Mouse (Mus musculus) liver, embryonic 14.5 days (tissue): ENCODE data around the gene Gcc1. TPM values are rescaled to one million over a fixed set of nuclear protein-coding genes. Genes with fewer than 3 reads are reported as not detected.

ENCODE experiments used
- ATAC-seq: fragments of 200-750 bp; cut with Nextera tagmentation; 2 replicates; pipeline ENCODE4 v1.8.0; 2017; ENCODE audit warnings: moderate number of reproducible peaks, mild to moderate bottlenecking, moderate library complexity; ENCODE audit not compliant: insufficient read depth
- DNase-seq, 3 experiments: peaks; one replicate each; pipeline ENCODE4 v3.0.0-alpha.2; 2012 to 2013; ENCODE audit warnings: low read depth in 3 of 3, low spot score in 3 of 3
- H3K27ac ChIP-seq: fragments of 300-500 bp; sonication (generic); 2 replicates; pipeline ENCODE4 v1.5.1; 2014; ENCODE audit warnings: moderate library complexity, mild to moderate bottlenecking, control low read depth, inconsistent platforms
- H3K27me3 ChIP-seq: fragments of 300-500 bp; sonication (generic); 2 replicates; pipeline ENCODE4 v1.6.1; 2014; ENCODE audit warnings: mild to moderate bottlenecking, low read length, moderate library complexity; ENCODE audit not compliant: control insufficient read depth, insufficient read depth
- H3K36me3 ChIP-seq: fragments of 300-500 bp; sonication (generic); replicated peaks from 2 replicates; pipeline ENCODE4 v1.6.1; 2014; ENCODE audit warnings: low read depth; ENCODE audit not compliant: control insufficient read depth, insufficient read depth
- H3K4me1 ChIP-seq, 2 experiments: fragments of 200-500 bp in 1 of 2; fragments of 300-500 bp in 1 of 2; sonication (generic) in 1 of 2; replicated peaks; 2 replicates each; pipeline ENCODE4 v1.6.1; 2012 to 2014; ENCODE audit warnings: antibody characterized with exemption in 1 of 2, inconsistent platforms in 1 of 2, low read length in 1 of 2; ENCODE audit not compliant: control insufficient read depth in 2 of 2, insufficient read depth in 2 of 2
- H3K4me2 ChIP-seq: fragments of 300-500 bp; sonication (generic); 2 replicates; pipeline ENCODE4 v1.6.1; 2014; ENCODE audit warnings: low read depth, mild to moderate bottlenecking, control low read depth, moderate library complexity
- H3K4me3 ChIP-seq, 2 experiments: fragments of 200-500 bp in 1 of 2; fragments of 300-500 bp in 1 of 2; sonication (generic) in 1 of 2; 2 replicates each; pipeline ENCODE4 v1.5.1; 2012 to 2014; ENCODE audit warnings: low read depth in 2 of 2, low read length in 2 of 2, mild to moderate bottlenecking in 2 of 2, control low read depth in 1 of 2, inconsistent platforms in 1 of 2, moderate library complexity in 1 of 2; ENCODE audit not compliant: insufficient read depth in 1 of 2
- H3K9ac ChIP-seq: fragments of 300-500 bp; sonication (generic); replicated peaks from 2 replicates; pipeline ENCODE4 v1.6.1; 2014; ENCODE audit warnings: mild to moderate bottlenecking, control low read depth, moderate library complexity
- H3K9me3 ChIP-seq: fragments of 300-500 bp; sonication (generic); 2 replicates; pipeline ENCODE4 v1.6.1; 2016; ENCODE audit warnings: low read length, mixed read lengths; ENCODE audit not compliant: control insufficient read depth
- CTCF ChIP-seq: IDR thresholded peaks from 2 replicates; pipeline ENCODE4 v1.5.1; 2016; ENCODE audit warnings: antibody characterized with exemption, low read depth, control low read depth
- EP300 ChIP-seq: IDR thresholded peaks from 2 replicates; pipeline ENCODE4 v1.6.1; 2016; ENCODE audit warnings: antibody characterized with exemption, low read depth
- WGBS: fragments of 180-500 bp; shearing (Covaris S2); extraction: QIAGEN DNeasy Blood & Tissue Kit; methylation state at CpG from one replicate; pipeline ENCODE4 v1.1.7; 2014; ENCODE audit not compliant: insufficient replicate concordance; 5-methylcytosine and 5-hydroxymethylcytosine counted together
- polyA plus RNA-seq, 2 experiments: library from polyadenylated mRNA; depleted of rRNA in 1 of 2; stranded (reverse) in 1 of 2; unstranded in 1 of 2; fragments of >200 nt; fragmentation: Nextera tagmentation in 1 of 2; extraction: Ambion mirVana in 1 of 2; gene quantifications; 2 replicates each; pipeline versions ENCODE4 v1.2.1 to v1.2.3; 2012 to 2014

Gcc1 gene
- polyA plus RNA-seq, 2 experiments: 2.3 to 2.9 TPM

DNA sequence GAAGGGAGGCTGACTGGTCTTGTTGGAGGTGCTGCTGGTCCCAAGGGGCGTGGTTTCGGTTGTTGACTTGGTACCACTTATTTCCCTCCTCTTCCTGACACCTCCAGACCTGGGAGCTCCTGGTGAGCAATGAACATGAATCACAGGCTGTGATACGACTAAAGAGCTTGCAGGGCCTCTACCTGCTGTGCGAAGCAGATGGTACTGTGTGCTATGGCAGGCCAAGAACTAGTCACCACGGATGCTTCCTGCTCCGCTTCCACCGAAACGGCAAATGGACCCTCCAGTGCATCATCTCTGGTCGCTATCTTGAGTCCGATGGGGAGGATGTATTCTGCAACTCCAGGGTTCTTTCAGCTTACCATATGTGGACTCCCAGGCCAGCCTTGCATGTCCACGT lies 1.7 kb upstream of the Gcc1 start:
- DNase-seq (no peak), ATAC-seq (no peak)
- no peak overlapping the region for H3K27ac ChIP-seq
- no peak overlapping the region for H3K4me2 ChIP-seq
- no peaks in the 10 kb centered on the region; the same call in 1 of the 2 replicates for H3K27me3 ChIP-seq
- H3K36me3 ChIP-seq: peaks cover 23% of the 10 kb centered on the region
- TF ChIP-seq CTCF: no peak
- no peak for TF ChIP-seq EP300
- H3K4me3 ChIP-seq: no peak overlapping the region
- no peak overlapping the region for H3K9ac ChIP-seq
- H3K4me1 ChIP-seq: peaks cover 11 to 15% of the 10 kb centered on the region in 2 experiments
- WGBS: 85% methylated on average over 11 of the region's 11 CpGs
- no peaks in the 10 kb centered on the region for H3K9me3 ChIP-seq

DNA sequence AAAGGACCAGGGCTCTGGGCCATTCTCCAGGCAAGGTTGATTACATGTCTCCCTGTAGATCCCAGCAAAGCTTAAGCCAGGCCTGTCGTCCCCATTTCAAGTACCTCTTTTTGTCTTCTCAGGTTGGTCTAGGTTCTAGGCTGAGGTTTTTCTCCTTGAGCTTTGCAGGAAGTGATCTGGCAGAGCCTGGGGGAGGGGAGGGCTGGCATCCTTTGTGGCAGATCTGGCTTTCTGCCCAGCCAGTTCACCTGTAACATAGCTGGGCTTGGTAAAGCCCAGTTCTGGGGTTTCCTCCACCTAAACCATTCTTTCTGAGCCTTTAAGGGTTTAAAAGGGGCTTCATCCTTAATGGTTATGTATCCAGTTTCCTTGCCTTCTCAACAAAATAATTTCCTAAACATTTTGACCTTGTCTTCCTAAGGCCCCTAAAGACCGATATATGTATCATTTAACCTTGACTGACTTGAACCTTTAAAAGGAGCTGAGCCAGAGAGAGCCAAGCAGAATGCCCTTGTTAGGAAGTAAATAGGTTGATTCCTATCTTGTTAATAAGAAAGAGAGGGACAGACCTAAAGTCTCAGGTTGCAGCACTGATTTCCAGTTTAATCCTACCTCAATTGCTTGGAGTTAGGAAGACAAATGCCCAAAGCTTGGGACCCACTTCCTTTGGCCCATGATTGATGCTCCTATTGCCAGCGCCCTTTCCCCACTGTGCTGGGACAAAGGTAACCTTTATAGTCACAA lies 922 bp downstream of the Gcc1 start, which contains the start of gene Fscn3:
Fscn3 (plus strand) TSS at position 694 of the 744 bp plus-strand sequence.
- H3K27ac ChIP-seq: no peak within 1 kb of the TSS
- DNase-seq: no peak
- H3K9me3 ChIP-seq: no peaks in the 10 kb centered on the region
- no peak for TF ChIP-seq CTCF
- no peak for TF ChIP-seq EP300
- no peak within 1 kb of the TSS for H3K9ac ChIP-seq
- no peak within 1 kb of the TSS for H3K4me3 ChIP-seq
- H3K27me3 ChIP-seq: no peaks in the 10 kb centered on the region
- WGBS: 66% methylated on average over 3 of the region's 3 CpGs
- ATAC-seq: no peak
- peaks cover 19 to 20% of the 10 kb centered on the region in 2 experiments for H3K4me1 ChIP-seq
- H3K4me2 ChIP-seq: no peak within 1 kb of the TSS
- H3K36me3 ChIP-seq: peaks cover 23% of the 10 kb centered on the region

DNA sequence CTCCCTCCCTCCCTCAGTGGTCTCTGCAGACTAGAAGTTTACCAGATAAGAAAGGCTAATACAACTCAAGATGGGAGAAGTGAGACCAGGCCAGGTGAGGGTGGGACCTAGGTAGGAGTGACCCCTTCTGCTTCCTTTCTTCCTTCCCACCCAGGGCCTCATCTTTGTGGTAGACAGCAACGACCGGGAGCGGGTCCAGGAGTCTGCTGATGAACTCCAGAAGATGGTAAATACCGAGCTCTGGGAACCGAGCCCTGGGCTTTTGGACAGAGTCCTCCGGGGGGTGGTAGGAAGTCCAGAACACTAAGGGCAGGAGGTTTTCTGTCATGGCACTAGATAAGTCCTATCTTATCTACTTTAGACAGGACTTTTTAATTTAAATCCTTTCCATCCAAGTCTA lies 3.2 kb downstream of the Gcc1 start:
- Histone ChIP-seq H3K4me2 (peak overlapping the region; percentile 85), H3K36me3 (peaks cover 23% of the 10 kb centered on the region), H3K9me3 (no peaks in the 10 kb centered on the region), H3K4me1 (peaks cover 20 to 22% of the 10 kb centered on the region in 2 experiments), H3K27ac (peak overlapping the region; percentile 77), H3K4me3 (peak overlapping the region; percentile 84 to 96), H3K9ac (peak overlapping the region; percentile 99), H3K27me3 (no peaks in the 10 kb centered on the region)
- no peak for TF ChIP-seq CTCF
- no peak for TF ChIP-seq EP300
- DNase-seq (no peak), ATAC-seq (no peak)
- 57% methylated on average over 6 of the region's 6 CpGs for WGBS

DNA sequence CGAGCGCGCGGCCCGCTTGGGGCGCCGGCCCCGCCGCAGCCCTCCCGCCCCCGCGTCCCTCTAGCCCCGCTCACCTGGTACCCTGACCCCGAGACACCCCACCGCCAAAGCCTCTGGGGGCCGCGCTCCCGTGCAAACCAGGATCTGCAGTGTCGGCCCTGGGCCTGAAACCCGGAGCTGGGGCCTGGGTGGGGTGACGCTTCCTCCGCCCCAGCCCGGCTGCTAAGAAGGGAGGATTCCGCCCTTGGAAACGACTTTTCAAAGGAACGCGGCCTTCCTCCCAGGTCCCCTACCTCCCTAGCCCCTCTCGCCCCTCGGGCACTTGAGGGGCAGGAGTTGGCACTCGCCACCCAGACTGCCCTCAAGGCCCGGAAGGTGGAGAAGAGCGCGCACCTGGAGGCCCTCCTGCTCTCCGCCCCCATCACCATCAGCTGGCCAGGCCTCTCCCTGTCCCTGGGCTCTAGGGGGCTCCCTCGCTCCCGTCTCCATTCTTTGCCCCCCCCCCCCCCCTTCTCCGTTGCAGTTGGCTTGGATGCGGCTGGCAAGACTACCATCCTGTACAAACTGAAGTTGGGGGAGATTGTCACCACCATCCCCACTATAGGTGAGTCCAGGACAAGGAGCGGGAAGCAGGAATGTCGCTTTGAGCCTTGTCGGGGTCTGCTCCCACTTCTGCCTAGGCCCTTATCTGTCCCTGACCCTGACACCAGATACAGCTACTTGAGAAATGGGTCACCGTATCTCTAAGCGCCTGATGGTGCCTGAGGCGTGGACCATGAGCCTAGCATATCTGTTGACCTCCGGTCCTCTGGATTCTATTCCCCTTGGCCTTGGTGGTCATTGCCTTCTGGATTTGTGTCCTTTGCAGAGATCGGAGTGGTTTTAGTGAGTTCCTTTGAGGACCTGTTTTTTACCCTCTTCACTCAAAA lies 4.2 kb downstream of the Gcc1 start:
- Histone ChIP-seq H3K9me3 (no peaks in the 10 kb centered on the region), H3K4me3 (peak overlapping the region; percentile 84 to 96), H3K36me3 (peaks cover 24% of the 10 kb centered on the region), H3K9ac (peak overlapping the region; percentile 99), H3K4me1 (peaks cover 27 to 28% of the 10 kb centered on the region in 2 experiments), H3K27me3 (no peaks in the 10 kb centered on the region), H3K4me2 (peak overlapping the region; percentile 85), H3K27ac (peak overlapping the region; percentile 77)
- peak; percentile 75 for ATAC-seq
- 3% methylated on average over 46 of the region's 46 CpGs for WGBS
- DNase-seq: peak; percentile 75 to 77 (median 76)
- TF ChIP-seq CTCF (peak; percentile 55), EP300 (peak; percentile 89)
